Mouse (Mus musculus): Measurements from ENCODE around the gene Rogdi.

The Rogdi gene

DNA sequence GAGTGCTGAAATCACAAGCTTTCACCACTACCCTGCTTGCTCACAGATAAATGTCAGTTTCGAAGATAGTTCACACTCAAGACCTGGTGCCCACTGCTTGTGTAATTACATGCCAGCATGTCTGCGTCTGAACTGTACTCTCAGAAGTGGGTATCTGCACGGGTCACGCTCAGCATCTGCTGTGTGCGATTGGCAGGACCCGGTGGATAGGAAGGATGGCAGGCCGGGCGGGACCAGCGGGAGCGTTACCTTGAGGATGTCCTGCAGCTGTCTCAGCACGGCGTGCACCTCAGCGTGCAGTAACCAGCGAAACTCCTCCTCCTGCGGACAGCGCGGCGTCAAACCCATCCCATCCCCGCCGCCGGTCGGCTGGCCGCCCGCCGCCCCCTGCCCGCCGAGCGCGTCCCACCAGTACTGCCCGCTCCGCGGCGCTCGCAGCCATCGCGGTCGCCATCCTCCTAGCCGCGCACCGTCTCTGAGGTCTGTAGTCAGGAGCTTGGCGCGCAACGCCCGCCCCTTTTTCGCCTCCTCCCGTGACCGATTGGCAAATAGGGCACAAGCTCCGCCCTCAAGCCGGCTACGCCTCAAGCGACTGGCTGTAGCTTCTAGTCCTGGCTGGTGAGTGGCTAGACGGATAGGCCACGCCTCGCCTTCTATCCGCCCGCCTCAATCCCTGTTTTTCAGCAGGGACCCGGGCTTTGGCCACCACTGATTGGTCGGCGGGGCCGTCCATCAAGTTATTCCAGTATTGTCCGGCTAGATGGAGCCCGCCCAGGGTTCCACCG is at the start of gene Rogdi:
Rogdi (minus strand) TSS at position 500 of the 785 bp plus-strand sequence.
- peak; percentile 99 to 100 for DNase-seq

DNA sequence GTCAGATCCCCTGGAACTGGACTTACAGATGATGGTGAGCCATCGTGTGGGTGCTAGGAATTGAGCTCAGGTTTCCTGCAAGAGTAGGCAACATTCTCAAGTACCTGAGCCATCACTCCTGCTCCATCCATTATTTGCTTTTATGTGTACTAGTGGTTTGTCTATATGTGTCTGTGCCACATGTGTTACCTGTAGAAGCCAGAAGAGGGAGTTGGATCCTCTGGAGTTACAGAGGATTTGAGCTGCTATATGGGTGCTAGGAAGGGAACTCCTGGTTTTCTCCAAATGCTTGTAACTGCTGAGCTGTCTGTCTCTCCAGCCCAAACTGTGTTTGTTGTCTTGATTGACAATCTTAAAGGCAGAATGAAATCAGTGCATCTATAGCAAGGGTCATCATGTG is 44.8 kb upstream of the Rogdi start:
- DNase-seq, result no peak

DNA sequence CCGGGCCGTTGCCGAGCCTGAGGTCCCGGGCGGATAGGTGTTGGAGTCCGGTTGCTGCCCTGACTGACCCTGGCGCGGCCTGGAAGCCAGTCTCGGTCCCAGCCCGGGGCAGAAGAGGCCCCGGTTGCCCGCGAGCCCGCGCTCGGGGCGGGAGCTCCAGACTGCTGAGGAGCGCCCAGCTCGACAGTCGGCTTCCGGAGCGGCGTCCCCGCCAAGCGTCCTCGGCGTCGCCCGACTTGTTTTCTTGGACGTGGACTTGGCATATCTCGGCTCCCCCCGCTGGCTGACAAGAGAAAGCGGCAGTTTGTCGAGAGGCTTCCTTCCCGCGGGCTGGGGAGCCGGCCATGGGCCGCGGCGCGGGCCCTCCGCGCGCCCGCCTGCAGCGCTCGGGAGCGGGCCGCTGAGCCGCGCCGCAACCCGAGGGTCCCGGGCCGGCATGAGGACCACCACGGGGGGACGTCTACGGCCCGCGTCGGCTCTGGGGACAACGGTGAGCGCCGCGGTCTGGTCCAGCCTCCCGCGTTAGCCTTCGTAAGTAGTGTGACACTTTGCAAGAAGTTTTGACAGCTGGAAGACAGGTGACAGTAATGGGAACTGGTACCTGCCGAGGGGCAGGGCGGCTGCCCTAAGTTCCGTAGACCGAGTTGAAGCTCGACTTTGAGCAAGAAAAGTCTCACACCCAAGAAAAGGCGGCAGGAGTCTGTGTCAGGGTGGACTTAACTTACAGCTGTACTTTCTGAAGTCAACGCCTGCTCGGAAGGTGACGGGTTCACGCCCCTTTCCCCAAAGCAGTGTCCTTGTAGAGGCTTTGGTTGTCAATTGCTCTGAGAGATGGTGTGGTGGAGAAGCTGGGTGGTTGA is 37.1 kb upstream of the Rogdi start:
- peak; percentile 82 to 84 for DNase-seq

DNA sequence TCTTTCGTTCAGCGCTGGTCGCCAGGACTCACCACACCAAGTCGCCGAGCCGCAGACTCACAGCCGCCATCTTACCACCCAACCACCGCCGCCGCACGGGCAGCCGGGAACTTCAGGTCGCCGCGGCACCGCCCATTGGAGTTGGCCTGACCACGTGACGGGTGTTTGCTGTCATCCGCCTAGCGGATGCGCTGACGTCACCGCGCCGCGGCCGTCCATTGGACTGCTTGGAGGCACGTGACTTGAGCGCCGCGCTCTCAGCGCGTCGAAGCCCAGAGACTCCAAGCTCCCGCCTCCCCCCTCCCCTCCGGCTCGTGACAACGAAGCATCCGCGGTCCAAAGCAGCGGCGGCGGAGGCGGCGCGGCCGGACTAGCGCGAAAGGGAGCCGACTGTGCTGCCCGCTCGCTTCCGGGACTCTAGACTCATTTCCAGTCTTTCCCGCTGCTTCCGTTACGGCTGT is 36.5 kb upstream of the Rogdi start, which contains the start of the genes Glyr1 and Ubn1:
Glyr1 (minus strand) TSS at position 90 of the 461 bp plus-strand sequence.
Ubn1 (plus strand) TSS at position 284 of the 461 bp plus-strand sequence.
- DNase-seq, result peak; percentile 99 to 100

DNA sequence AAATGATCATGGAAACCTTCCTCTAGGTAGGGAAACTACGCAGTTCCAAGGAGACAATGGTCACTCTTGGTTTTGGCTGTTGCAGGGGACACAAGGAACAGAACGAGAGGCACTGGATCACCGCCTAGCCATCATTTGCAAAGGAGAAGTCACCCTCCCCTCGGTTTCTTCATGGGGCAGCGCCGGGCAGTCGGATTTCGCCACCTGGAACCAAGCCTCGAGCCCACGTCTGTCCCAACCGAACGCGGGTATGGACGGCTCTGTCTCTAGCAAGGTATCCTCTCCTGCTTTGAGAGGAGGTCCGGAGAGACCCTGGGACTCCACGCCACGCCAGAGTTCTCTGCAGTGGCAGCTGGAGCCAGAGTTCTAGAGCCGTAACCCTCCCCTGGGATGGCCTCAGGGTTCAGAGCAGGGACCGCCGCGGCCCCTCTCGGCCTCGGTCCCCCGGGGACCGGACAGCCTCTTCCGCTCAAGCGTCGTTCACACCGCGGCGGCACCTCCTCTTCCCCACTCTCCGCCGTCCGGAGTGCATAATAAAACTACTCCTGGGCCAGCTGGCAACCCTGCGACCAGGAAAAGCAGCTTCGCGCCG is 35.9 kb upstream of the Rogdi start:
- DNase-seq, result peak in 1 of 2 experiments; percentile 23

DNA sequence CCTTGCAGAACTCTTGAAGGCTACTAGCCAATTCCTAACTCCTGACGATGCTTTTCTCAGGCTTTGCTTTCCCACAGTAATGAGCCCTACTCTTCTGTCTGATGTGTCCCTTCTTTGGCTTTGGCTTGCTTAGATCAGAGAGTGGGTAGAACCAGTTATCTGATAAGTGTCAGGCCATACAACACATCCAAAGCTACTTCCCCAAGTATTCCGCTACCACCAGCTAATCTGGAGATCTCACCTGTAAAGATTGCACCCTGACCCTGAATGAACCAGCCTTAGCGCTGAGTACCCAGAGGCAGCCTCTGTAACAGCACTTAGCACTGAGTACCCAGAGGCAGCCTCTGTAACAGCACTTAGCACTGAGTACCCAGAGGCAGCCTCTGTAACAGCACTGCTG is 32.0 kb upstream of the Rogdi start:
- DNase-seq, result no peak

DNA sequence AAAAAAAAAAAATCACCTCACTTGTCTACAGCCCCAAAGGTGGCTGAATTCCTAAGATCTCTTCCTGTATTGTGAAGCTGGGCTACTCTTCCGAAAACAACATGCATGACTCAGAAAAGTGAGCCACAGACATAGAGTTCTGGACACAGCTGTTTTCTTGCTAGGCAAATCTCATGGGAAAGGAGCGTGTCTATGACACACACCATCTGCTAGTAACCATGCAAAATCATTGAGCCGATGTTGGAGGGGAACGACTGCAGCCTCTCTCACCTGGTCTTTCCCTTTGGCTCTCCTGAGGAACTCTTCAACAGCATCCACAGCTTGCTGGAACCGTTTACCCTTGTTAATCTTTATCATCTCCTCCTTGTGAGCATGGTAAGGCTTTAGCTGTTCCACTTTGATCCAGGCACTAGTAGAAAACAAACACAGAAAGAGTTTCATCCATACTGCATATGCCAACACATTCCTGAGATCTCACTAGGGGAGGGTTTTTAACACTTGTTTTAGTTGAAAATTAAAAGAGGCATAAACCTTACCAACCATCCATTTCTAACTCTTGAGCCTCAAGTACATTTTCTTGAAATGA is 23.4 kb upstream of the Rogdi start:
- DNase-seq, result no peak

DNA sequence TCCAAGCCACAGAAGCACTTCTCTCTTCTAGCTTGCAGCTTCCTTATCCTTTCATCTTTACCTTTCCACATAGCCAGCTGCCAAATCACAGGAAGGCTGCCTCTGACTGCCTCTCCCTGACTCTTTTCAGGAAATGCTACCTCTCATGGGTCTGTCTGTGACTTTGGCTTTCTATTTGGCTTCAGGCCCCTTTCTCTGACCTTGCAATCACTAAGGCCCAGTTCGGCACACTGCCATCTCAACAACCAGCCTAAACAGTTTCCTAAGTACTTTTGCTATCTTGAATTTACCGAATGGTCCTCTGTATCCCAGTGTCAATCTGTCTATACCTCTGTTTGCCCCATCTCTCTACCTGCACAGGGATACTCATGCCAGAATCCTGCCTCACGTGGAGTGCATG is 22.2 kb upstream of the Rogdi start:
- DNase-seq, result no peak

DNA sequence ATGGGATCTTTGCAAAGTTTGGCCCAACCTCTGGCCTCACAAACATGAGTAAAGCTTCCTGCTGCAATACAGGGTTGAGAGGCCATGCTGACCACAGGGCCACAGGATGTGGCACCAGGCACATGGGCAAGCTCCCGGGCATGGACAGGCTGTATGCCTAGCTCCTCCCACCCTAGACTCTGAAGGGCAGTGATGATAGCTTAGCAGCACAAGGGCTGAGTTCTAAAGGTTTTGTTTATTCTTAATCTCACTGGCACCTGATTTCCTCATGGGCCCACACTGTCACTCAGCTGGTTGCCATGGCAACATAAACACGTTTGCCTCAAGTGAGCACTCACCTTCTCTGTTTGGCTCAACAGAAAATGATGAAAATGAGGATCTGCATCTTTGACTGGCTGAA is 16.5 kb upstream of the Rogdi start:
- DNase-seq, result peak; percentile 68 to 79

DNA sequence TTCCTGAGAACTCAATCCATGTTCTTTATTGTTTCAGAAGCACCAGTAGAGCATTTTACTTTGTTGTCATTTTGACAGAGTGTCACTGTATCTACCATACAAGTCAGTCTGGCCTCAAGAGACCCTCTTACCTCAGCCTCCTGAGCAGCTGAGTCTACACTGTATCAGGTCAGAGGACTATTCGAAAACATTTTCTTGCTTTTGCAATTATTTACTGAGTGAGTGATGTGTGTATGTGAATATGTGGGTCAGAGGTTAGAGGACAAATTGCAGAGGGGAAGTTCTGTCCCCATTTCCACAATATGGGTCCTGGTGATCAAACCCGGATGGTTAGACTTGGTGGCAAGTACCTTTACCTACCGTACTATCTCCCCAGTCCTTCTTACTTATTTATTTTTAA is 10.7 kb upstream of the Rogdi start:
- no peak for DNase-seq

DNA sequence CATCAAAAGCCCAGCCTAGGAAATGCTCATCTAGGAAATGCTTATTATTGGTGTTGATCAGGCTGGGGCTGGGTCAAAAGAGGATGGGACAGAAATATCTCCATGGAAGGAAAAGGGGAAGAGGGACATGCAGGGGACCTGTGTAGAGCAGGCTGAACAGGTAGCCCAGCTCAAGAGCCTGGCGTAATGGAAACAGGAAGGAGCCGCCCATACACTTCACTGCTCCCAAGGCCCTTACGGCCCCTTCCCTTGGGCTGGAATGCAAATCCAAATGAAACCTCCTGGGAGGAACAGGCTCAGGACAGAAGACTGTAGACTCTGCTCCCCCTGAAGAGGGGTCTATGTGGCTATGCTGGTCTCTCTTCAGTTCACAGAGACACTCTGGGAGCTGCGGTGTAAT is 1.2 kb upstream of the Rogdi start:
- DNase-seq, result peak; percentile 37 to 47

DNA sequence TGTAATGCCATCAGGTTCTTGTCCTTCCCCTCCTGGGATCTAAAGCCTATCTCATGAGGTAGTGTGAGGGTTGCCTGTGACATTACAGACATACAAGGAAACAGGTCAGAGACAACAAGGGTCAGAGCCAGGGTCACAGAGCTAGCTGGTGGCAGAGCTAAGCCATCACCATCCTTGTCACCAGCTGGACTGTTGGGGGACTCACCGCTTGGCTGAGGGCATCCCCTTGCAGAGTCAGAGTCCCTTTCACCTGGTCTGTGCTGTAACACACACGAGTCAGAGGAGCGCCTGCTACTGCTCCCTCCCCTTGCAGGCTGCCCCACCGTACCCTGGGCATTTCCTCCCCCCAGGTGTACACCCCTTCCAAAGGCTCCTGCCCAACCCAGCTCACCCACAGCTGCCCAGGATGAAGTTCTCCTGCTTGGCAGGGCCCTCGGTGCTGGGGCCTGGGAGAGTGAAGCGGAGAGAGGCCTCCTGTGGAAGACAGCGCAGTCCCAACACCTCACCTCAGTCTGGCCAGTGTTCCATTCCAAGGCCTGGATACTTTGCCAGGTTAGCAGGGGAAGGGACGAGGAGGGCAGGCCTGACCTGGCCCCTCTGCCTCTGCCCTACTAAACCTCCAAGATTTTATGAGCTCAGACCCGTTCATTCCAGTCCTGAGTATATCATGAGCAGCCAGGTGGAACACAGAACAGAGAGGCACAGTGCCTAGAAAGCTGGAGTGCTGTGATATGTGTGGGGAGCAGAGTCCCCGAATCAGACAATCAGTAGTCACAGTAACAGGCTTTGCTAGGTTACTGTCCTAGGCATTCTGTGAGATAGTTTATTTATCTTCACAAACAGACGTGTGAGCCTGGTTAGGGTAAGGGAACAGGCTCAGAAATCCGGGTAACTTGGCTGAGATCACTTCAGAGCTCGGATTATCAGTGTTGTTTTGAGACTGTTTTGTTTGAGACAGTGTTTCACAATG is 1.0 kb downstream of the Rogdi start:
- DNase-seq, result peak in 1 of 2 experiments; percentile 7

DNA sequence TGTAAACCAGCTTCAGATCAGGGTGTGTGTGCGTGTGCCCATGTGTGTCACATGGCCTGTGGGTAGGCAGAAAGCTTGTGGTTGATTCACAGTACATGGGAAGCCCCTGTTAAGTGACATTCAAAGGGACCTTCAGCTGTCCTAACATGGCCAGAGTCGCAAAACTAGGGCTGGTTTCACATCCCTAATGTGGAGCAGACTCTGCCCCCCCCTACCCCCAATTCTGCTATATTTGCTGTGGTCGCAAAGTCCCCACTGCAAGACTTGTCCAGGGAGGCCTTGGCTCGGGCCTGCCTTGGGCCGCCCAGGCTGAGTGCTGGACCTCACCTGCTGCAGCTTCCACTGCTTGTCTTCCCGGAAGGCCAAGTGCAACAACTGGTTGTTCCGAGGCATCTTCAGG is 2.1 kb downstream of the Rogdi start:
- no peak for DNase-seq

DNA sequence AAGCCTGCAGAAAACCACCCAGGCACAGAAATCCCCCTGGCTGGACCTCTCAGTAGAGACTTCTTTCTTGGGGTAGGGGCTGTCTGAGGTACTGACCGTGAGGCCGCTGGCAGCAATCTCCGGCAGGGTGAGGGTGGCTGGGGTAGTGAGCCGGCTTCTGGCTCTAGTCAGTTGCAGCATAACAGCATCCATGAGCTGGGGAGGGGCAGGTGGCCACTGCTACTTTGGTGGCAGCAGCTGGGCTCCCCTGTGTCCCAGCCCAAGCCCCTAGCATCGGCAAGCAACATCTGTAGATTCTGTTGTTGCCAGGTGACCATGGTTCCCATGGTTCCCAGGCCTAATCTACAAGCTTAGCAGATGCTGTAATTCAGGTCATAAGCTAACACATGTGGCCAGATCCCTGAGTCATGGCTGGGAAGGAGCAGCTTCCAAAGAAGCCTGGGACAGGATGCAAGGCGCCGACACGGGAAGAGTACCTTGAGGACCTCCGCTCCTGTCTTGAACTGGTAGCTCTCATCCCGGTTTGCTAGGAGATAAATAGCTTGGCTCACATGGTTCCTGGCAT is 2.9 kb downstream of the Rogdi start:
- DNase-seq, result no peak

DNA sequence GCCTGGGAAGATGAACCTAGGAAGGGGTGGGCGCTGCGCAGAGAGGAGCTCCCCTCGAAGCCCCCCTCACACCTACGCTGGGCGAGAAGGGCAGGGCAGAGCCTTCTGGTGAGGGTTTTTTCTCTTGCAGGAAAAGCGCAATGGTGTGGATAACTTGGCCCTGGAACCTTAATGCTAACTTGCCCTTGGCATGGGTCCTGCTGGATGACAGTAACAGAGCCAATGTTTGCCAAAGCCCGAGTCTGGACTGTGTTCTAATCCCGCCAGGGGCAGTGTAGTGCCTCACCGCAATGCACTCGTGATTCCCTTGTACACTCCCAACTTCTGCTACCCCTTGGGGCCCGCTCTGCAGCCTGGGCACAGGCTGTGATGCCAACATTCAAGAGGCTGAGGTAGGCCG is 5.3 kb downstream of the Rogdi start:
- DNase-seq, result no peak

DNA sequence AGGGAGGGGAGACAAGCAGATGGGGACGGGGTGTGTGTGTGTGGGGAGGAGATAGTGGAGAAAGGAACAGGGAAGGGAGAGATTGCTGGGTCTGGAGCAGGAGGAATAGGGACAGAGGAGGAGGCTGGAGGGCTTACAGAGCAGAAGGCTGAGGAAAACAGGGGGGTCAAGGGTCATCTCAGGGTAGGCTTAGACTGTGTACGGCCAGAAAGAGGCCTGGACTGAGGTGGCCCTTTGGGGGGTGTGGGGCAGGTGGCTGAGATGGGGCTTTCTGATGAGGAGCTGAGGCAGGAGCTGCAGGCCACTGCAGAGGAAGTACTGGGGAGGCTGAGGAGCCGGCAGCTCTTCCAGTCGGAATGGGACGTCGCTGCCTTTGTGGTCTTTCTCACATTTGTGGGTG is 5.9 kb downstream of the Rogdi start:
- DNase-seq, result no peak

DNA sequence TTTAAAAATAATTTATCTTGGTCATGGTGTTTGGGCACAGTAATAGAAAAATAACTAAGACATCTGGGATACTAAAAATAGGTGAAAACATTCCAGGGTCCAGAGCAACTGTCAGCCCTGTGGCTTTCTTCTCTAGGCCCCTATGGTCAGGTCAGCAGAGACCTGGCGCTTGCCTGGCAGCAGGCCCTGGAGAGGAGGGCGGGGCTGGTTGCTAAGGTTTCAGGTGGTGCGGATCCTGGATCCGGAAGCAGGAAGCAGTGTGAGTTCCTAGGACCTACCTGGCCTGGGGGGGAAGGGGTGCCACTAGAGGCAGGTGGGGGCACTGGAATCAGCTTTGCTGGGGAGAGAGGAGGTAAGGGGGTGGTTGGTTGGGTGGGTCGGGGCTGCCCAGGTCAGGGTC is 6.3 kb downstream of the Rogdi start, which contains the start of gene Smim22:
Smim22 (plus strand) TSS at position 222 of the 400 bp plus-strand sequence.
- peak; percentile 84 to 91 for DNase-seq

DNA sequence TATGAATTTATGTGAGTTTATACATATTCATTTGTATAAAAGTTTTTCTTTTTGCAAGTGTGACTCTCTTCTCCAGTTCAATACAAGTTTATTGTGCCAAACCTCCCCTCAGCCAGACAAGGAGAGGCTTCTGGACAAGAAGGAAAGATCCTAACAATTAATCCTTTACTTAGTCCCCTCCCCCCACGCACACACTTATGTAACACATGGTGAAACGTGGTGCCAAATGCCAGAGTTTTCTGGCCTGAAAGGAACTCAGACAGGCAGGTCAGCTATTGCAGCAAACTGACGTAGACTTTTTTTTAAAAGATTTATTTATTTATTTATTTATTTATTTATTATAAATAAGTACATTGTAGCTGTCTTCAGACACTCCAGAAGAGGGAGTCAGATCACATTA is 12.7 kb downstream of the Rogdi start:
- peak in 1 of 2 experiments; percentile 9 for DNase-seq

DNA sequence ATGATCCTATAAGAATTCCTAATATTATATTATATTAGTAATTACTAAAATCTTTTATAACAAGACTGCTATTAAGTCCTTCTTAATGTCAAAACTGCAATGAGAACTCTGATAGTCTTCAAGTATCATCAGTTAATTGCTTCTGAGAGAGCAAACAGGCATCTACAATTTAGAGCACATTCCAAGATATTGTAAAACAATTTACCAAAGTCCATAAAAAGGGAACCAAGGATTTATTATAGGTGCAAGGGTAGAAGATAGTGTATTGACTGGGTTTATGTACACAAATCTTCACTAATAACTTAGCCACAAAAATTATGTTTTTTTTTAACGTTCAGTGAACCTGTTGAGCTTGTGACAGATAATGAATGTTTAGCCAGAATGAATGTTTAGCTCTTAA is 14.4 kb downstream of the Rogdi start:
- no peak for DNase-seq

DNA sequence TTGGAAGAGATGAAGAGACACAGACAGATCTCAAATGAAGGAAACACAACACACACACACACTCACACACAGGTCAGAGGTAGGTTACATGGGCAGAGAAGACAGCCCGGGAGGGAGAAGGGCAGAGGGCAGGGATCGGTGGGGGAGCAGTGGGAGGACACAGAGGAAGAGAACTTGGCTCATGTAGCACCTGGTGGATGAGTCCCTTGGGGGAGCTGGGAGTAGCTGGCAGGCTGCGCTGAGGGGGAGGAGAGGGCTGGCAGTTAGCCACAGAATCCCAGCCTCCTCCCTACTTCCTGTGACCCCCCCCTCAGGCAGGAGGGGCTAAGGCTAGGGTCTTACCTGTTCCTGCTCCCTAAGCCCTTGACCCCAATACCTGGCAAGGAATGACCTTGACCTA is 15.8 kb downstream of the Rogdi start, which contains the start of gene Sept12:
Sept12 (minus strand) TSS at position 300 of the 400 bp plus-strand sequence.
- no peak for DNase-seq

DNA sequence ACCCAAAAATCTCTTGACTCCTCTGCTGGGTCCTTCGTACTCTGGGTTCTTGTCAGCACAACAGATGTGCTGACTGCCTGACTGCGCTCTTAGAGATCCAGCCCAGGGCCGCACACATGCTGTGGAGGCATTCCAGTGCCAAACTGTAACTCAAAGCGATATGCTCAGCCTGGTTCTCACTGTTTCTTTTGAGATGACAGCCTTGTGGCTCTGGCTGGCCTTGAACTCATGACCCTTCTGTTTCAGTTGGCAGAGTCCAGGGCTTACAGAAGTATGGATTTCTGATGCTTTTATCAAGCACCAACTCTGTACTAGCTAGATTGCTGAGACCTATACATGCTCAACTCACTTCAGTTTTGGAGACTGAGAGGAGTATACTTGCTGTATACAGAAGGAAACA is 20.1 kb downstream of the Rogdi start:
- DNase-seq, result no peak
